Mouse (Mus musculus): ENCODE measurements around the gene Nme1.
A peak's percentile ranks its signal among the peaks of the same experiment; 100 is the strongest.
"Not testable (repeated sequence)": the region's sequence is repeated elsewhere in the genome, so short reads cannot be mapped to it uniquely, and the experiment has no call there.

Nme1 gene

GRCm38 (mm10) chr11:93965391-93965790 lies 2.9 kb downstream of the Nme1 start:
- DNase-seq (ENCODE audit: low spot score) = no peak

DNA sequence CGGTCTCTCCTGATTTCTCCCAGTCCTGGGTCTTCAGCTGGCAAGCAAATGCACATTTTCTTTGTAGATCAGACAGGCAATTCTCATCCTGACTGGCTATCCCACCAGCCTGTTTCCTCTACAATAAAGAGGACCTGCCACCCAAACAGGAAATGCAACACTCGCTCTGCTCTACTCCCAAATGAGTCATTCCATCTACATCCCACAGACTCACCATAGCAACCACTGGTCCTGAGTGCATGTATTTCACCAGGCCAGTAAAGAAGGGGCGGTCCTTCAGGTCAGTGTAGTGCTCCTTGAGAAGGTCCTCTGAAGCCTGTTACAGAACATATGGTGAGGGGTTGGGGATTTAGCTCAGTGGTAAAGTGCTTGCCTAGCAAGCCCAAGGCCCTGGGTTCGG lies 5.3 kb downstream of the Nme1 start:
- DNase-seq (ENCODE audit: low spot score) = no peak

- no peak for DNase-seq (ENCODE audit: low spot score)
These were observed 6.8 kb downstream of the Nme1 start for GRCm38 (mm10) chr11:93961482-93961881.

GRCm38 (mm10) chr11:93957746-93958145 lies 10.6 kb downstream of the Nme1 start:
- no peak for DNase-seq (ENCODE audit: low spot score)

GRCm38 (mm10) chr11:93957031-93957555 lies 11.2 kb downstream of the Nme1 start:
- DNase-seq (ENCODE audit: low spot score) = no peak

DNA sequence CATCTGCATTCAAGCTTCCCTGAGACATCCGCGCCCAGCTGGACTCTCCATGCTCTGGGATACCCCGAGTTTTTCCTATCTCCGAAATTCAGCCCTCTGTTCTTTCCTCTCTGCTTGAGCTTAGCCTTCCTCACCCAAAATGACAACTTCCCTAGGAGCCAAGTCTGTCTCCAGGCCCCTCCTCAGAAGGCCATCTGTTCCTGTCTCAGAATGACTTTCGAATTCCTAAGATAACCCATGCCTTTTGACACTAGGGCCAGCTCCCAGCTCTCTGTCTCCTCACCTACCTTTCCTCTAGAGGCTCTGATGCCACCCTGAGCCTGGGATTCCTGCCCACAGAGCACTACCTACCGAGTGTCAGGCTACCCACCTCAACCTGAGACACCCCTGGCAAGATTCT lies 12.2 kb downstream of the Nme1 start, which contains the start of gene Nme2:
Nme2 (minus strand) TSS at position 101 of the 400 bp plus-strand sequence.
- no peak for DNase-seq (ENCODE audit: low spot score)

- peak; percentile 96 for DNase-seq (ENCODE audit: low spot score)
These were observed 12.8 kb downstream of the Nme1 start for GRCm38 (mm10) chr11:93955256-93956150.

DNA sequence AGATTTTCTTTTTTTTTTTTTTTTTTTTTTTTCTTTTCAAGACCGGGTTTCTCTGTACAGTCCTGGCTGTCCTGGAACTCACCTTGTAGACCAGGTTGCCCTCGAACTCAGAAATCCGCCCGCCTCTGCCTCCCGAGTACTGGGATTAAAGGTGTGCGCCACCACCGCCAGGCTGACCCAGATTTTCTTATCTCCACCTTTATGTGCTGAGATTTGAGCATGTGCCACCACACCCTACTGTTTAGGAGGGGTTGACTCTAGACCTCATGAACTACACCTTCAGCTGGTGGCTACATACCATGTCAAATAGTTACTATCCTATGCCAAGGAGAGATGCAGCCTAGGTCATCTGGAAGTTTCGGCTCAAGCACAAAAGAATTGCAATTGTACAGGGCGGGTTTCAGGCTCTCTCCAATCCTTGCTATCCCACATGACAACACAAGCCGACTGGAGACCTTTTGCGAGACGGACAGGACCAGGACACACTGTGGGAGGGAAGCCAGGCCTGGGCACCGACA lies 13.5 kb downstream of the Nme1 start:
- peak; percentile 55 for DNase-seq (ENCODE audit: low spot score)

GRCm38 (mm10) chr11:93952376-93952775 lies 15.9 kb downstream of the Nme1 start:
- no peak for DNase-seq (ENCODE audit: low spot score)

DNA sequence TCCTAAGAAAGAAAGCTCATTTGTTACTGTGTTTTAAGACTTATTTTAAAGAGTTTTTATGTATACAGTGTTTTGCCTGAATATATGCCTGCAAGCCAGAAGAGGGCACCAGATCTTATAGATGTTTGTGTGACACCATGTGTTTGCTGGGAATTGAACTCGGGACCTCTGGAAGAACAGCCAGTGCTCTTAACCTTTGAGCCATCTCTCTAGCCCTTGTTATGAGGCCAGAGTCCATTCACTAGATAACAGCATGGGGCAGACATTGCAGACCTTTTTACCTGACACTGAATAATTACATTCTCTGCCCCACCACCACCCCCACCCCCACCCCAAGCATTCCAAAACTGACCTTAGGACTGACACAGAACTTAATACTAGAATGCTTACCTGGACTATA lies 18.3 kb downstream of the Nme1 start:
- DNase-seq (ENCODE audit: low spot score) = peak; percentile 72

DNA sequence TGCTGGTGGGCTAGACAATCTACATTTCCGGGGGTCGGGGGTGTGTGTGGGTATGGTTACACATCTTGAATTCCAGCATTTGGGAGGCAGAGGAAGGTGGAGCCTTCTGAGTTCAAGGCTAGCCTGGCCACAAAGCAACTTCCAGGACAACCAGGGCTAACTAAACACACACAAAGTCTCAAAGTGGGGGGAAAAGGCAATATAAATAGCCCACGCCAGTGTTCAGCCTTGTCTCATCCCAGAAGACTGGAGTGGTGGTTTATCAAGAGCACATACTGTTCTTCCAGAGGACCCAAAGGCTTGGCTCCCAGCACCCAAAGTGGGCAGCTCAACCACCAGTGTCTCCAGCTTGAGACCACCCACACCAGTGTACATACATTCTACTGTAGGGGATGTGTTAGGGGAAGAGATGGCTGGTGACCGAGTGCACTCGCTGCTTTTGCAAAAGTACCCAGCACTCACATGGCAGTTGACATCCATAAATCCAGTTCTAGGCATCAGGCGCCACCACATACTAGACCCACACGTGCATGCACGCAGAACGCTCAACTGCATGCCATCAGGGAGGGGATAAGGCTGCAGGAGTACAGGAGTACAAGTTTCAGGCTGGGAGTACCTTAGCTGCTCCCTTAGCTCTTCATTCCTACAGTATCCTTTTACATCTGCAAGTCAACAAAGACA lies 19.3 kb downstream of the Nme1 start:
- DNase-seq (ENCODE audit: low spot score) = no peak

DNA sequence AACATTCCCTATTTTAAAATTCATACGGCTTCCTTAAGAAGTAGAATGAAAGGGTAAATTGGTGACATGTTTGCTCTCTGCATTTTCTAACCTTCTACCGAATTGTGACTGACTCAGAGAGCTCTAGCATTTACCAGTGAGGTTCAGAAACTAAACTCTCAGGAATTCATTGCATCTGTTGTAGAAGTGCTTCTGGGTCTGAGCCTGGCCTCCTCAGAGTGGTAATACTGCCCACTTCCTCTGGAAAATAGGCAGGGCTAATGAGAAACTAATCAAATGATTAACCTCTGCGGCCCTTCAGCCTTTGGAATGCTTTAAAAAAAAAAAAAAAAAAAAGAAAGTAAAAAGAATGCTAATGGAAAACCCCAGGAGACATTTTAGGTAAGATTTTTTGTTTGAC lies 23.3 kb downstream of the Nme1 start:
- DNase-seq (ENCODE audit: low spot score) = no peak

GRCm38 (mm10) chr11:93940906-93941305 lies 27.4 kb downstream of the Nme1 start:
- no peak for DNase-seq (ENCODE audit: low spot score)

- DNase-seq (ENCODE audit: low spot score) = no peak
These were observed 39.2 kb downstream of the Nme1 start for GRCm38 (mm10) chr11:93929106-93929505.

DNA sequence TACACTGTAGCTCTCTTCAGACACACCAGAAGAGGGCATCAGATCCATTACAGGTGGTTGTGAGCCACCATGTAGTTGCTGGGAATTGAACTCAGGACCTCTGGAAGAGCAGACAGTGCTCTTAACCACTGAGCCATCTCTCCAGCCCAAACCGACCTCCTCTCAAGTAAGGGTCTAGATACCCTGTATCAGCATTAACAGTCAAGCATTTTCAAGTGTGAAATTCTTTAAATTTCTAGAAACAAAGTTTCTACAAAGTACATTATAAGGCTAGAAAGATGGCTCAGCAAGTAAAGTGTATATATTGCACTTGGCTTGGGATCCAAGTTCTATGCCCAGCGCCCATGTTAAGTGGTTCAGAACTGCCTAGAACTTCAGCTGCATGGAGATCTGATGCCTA lies 53.3 kb downstream of the Nme1 start:
- not testable (repeated sequence) for DNase-seq (ENCODE audit: low spot score)

GRCm38 (mm10) chr11:93911603-93912002 lies 56.7 kb downstream of the Nme1 start:
- no peak for DNase-seq (ENCODE audit: low spot score)

DNA sequence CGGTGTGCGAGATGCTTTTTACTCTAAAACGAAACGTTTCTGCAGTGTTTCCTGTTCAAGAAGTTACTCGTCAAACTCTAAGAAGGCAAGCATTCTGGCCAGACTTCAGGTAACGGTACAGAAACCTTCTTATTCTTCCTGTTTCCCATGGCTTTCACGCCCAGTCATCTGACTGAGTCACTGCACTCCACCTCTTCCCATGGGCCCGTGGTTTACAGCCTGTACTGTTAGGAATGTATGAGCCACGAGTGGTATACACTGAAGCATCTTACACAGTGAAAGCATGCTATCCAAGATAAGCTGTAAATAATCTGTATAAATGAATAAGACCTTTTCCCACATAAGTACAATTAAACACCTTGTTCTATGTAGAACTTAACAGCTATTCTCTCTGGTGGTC lies 59.5 kb downstream of the Nme1 start:
- no peak for DNase-seq (ENCODE audit: low spot score)

- no peak for DNase-seq (ENCODE audit: low spot score)
These were observed 60.5 kb downstream of the Nme1 start for GRCm38 (mm10) chr11:93907839-93908238.
